Mouse (Mus musculus) urinary bladder, postnatal 10 days (tissue): Measurements from ENCODE around the gene Nkap.
"Not testable (repeated sequence)": the region's sequence is repeated elsewhere in the genome, so short reads cannot be mapped to it uniquely, and the experiment has no call there.

Experiments
- DNase-seq: peaks from one replicate; pipeline ENCODE4 v3.0.0; 2022; ENCODE audit warnings: low spot score

Gene Nkap

GRCm38 (mm10) chrX:37126671-37127358 is at the start of gene Nkap:
Gene Nkap (plus strand): TSS chrX:37126795.
- peak; percentile 12 for DNase-seq

GRCm38 (mm10) chrX:37080345-37080744 is 46.2 kb upstream of the Nkap start:
- not testable (repeated sequence) for DNase-seq

GRCm38 (mm10) chrX:37081194-37081593 is 45.4 kb upstream of the Nkap start:
- no peak for DNase-seq

- no peak for DNase-seq
These were observed 42.2 kb upstream of the Nkap start for GRCm38 (mm10) chrX:37084318-37084926.

GRCm38 (mm10) chrX:37084927-37085660 is 41.5 kb upstream of the Nkap start, which contains the start of gene Rpl39:
Gene Rpl39 (minus strand): TSS chrX:37085402.
- peak; percentile 26 for DNase-seq

- DNase-seq = no peak
These were observed 40.9 kb upstream of the Nkap start for GRCm38 (mm10) chrX:37085665-37086064.

- no peak for DNase-seq
These were observed 37.8 kb upstream of the Nkap start for GRCm38 (mm10) chrX:37088778-37089177.

- no peak for DNase-seq
These were observed 35.1 kb upstream of the Nkap start for GRCm38 (mm10) chrX:37091457-37091856.

GRCm38 (mm10) chrX:37095106-37095768 is 31.4 kb upstream of the Nkap start:
- no peak for DNase-seq

- DNase-seq = no peak
These were observed 27.9 kb upstream of the Nkap start for GRCm38 (mm10) chrX:37098681-37099080.

- no peak for DNase-seq
These were observed 22.8 kb upstream of the Nkap start for GRCm38 (mm10) chrX:37103826-37104225.

GRCm38 (mm10) chrX:37109526-37110192 is 16.9 kb upstream of the Nkap start:
- DNase-seq = no peak

GRCm38 (mm10) chrX:37110193-37110880 is 16.3 kb upstream of the Nkap start, which contains the start of gene Upf3b:
Gene Upf3b (minus strand): TSS chrX:37110322.
- DNase-seq = peak; percentile 55

- no peak for DNase-seq
These were observed 15.8 kb upstream of the Nkap start for GRCm38 (mm10) chrX:37110881-37111193.

GRCm38 (mm10) chrX:37117085-37117484 is 9.5 kb upstream of the Nkap start:
- no peak for DNase-seq

- DNase-seq = no peak
These were observed 7.0 kb upstream of the Nkap start for GRCm38 (mm10) chrX:37119585-37119984.

- DNase-seq = no peak
These were observed 6.4 kb upstream of the Nkap start for GRCm38 (mm10) chrX:37120212-37120611.

- DNase-seq = no peak
These were observed 1.1 kb upstream of the Nkap start for GRCm38 (mm10) chrX:37125511-37125910.

- DNase-seq = no peak
These were observed 15.1 kb downstream of the Nkap start for GRCm38 (mm10) chrX:37141732-37142131.

- not testable (repeated sequence) for DNase-seq
These were observed 17.9 kb downstream of the Nkap start for GRCm38 (mm10) chrX:37144498-37144897.

- DNase-seq = no peak
These were observed 18.4 kb downstream of the Nkap start for GRCm38 (mm10) chrX:37144954-37145353.
